Mouse (Mus musculus) lung, postnatal 10 days (tissue): ENCODE measurements around the gene Rapsn.
A peak's percentile ranks its signal among the peaks of the same experiment; 100 is the strongest.

ENCODE experiments used
- DNase-seq: peaks from one replicate; pipeline ENCODE4 v3.0.0; 2021

Gene Rapsn

DNA sequence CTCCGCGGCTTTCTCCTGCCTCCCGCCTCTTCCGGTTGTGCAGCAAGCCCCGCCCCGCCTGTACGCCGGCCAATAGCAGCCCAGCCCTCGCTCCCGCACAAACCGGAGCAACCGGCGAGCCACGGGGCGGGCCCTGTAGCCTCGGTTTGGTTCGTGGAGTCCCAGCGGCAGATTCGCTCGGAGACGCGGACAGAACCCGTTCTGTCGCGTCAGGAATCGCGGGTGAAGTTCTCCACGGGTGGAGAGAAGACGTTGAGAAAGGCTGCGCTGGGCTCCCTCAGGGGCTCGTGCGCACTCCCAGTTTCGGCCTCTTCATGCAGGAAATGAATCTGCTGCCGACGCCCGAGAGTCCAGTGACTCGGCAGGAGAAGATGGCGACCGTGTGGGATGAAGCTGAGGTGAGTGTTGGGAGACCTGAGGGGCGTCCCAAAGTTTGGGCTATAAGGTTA lies 18.5 kb downstream of the Rapsn start, which contains the start of gene Psmc3:
TSS of gene Psmc3 (plus strand) at position 76 of the 449 bp plus-strand sequence.
- peak; percentile 99 for DNase-seq

DNA sequence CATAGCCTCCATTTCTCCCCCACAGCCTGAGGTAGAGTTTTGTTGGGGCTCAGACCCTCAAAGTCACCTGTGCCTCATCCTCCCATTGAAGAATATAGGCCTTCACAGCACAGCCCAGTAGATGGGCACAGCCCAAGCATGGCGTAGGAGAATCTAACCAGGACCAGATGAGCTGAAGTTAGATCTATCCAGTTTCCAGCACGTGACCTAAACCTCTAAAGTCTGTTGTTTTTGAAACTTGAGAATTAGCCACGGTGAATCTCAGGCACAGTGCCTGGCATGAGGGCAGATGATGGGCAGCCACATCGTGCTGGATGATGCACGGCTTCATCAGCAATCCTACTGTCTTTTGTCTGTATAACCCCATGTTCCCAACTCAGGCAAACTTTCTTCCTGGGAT lies 23.0 kb downstream of the Rapsn start:
- no peak for DNase-seq

DNA sequence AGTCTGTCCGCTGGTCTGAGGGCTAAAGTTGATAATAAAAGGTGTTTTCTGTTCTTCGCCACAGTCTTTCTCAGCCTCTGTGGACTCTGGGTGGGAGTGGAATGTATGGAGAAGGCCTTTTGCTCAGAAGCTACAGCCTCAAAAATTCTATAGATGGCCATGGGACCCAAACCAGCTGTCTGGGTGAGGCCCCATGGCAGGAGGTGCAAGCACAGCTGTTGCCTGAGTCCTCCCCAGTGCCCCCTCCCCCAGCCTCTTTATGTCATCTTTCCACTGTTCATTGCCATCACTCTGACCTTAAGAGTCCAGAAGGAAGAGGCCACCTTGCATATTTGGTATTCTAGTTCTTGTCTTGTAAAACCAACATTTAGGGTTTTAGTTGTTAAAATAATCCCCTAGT lies 24.0 kb downstream of the Rapsn start:
- DNase-seq = no peak

DNA sequence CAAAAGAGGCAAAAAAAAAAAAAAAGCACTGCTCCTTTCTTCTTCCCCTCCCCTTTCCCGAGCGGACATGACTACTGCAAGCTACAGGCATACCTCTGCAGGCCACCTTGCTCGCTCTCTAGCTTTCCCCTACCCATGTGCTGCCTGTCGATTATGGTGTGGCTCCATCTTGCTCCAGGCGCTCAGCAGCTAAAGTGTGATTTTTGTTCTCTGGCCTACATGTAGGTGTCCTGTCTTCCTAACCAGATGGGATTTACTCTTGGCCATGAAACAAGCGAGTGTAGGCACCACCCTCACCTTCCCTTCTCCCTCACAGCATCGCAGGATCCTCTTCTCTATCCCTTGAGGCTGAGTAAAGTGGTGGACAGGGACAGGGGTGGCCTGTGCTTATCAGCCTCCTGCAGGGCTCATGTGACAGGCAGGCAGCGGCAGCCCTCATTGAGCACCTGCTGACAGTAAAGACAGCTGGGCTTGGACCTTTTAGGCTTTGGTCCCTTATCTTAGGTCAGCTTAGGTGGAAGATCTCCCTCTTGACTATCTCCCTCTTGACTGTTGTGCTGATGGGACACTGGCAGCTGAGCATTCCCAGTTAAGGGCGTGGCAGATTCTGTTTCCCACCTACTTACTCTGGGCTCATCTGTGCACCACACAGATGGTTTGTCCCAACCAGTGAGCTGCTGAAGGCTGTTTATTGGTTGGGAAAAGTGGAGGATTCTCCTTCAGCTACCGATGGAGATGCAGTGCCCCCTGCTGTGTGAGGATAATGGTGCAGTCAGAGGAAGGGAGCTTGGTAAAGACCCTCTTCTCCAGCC lies 25.3 kb downstream of the Rapsn start:
- DNase-seq = peak; percentile 63

DNA sequence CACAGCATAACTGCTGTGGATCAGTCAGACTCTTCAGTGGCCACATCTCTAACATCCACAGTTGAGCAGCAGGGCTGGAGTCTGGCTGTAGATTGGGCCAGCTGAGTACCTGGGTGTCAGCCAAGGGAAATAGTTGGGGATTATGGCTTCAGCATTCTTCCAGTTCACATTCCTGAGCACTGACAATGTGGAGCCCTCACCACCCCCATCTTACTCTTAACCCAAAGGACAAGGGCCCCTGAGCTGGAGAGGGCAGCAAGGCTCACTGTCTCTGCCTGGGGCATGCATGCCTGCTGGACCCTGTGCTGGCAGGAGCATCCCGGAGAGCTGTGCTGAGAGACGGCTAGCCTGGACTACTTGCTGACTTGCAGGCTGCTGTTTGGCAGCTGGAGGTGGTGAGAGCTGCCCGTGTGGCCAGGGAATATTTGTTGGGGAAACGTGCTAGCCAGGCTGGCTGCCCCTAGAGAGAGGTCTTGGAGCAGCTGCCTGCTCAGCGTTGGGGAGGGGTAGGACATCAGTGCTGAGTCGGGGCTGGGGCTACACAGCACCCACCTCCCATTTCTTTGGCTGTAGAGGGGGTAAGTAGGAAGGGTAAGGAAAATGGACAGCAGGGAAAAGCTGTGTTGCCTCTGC lies 26.5 kb downstream of the Rapsn start:
- DNase-seq = peak; percentile 76

DNA sequence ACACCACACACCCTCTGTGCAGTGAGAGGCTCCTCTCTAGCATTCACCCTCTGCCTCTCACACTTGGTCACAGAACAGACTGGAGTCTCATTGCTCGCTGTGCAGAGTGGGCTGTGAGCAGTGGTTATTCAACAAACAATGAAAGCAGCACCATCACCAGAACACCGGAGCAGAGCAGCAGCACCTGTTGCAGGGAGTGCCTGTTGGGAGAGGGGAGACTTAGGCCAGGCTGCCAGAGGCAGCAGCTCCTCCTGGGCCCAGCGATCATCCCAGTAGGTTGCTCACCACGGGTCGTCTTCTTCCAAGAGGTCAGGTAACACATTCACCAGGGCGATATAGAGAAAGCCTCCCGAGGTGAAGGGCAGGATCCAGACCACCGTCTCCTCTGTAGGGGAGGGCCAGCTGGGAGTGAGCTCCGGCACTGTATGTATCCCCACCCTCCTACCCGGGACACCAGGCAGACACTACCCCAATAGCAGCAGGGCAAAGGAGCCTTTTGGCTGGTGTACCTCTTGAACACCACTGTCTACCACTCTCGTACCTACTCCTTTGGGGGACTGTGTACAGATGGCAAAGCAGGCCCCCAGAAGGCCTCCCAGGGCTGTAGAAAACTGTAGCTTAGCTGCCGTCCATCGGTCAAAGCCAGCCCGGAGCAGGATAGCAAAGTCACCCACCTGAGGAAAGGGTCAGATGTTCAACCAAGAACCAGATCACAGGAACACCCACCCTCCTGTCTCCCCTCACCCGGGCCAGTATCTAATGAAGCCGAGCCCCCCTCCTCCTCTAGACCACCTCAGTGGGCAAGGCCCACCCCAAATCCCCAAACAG lies 27.6 kb downstream of the Rapsn start:
- no peak for DNase-seq

DNA sequence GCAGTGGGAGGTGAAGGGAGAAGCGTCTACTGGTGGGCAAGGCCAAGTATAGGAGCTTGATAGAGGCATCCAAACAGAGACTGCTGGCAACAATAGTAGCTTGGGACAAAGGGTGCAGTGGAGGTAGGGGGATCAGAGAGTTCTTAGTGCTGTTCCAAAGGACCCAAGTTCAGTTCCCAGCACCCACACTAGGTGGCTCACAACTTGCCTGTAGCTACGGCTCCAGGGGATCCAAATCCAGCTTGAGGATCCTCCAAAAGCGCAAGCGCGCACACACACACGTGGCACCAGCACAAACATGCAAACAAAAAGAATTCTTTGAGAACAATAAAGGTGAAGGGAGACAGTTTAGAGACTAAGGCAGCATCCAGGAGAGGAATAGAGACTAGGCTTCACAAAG lies 28.8 kb downstream of the Rapsn start:
- no peak for DNase-seq

DNA sequence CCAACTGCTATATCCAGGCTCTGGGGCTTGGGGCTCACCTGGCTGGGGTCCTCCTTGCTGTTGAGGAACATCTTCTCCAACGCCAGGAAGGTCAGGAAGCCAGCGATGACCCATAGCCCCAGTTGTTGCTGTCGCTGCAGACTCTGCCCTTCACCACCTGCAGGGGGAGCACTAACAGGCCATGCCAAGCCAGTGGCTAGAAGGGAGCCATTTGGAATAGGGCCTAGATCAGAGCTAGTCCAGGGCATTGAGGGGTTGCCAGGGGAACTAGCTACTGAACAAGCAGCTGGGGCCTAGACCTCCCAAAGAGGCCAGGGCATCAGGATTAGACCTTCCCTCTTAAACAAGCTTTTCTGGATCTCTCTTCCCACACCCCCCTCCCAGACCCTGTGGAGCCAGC lies 30.1 kb downstream of the Rapsn start:
- DNase-seq = peak; percentile 75

DNA sequence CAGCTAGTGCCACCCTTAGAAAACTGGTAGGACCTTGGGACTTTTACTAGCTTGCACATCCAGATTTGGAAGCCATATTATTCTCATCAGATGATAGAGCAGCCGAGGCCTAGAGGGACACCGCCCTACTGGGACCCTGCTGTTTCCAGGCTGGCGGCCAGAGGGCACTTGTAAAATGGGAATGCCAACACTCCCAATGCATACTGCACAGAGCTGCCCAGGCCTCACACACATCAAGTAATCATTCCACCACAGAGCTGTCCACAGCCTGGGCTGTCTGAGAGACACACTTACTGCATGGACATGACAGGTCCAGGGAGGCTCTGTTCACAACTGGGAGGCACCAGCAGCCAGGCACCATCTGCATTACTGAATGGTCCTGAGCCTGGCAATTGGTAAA lies 31.0 kb downstream of the Rapsn start:
- no peak for DNase-seq

DNA sequence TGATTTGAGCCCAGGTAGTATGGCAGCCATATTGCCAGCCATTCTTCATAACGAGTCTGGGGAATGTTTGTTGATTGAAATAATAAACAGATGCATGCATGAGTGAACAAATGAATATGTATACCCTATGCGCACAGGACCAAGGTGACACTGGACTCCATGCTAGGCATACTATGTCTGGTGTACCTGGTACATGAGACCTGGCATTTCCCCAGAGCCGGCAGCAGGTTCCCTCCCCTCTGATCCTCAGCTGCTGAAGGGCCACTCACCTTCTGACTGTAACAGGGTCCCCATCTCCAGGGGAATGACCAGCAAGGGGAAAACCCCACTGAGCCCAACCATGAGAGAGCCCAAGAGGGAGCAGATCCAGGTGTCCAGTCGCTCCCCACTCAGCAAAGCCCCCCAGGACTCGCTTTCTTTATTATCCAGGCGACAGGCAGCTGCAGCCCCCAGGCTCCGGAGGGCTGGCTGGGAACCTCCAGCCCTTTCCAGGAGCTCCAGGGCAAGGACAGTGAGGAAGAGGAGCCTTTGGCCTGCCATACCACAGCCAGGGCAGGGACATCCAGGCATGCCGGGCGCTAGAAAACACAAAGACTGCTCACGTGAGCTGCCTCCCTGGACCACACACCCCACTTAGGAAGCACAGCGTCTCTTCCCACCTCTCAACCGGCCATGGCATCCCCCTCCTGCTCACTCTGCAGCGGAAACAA lies 32.9 kb downstream of the Rapsn start:
- DNase-seq = no peak

DNA sequence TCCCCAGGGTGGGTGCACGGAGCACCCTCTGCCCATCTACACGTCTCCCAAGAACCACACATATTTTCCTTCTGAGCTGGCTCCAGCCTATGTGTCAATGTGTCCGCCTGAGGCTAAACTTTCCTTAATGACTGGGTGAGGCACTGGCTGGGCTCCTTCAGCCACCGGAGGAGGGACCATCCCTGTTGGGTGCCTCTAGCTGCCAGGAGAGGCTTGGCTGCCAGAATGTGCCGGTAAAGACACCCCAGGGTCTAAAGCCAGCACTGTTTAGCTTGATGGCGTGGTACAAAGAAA lies 33.4 kb downstream of the Rapsn start:
- DNase-seq = peak; percentile 29

DNA sequence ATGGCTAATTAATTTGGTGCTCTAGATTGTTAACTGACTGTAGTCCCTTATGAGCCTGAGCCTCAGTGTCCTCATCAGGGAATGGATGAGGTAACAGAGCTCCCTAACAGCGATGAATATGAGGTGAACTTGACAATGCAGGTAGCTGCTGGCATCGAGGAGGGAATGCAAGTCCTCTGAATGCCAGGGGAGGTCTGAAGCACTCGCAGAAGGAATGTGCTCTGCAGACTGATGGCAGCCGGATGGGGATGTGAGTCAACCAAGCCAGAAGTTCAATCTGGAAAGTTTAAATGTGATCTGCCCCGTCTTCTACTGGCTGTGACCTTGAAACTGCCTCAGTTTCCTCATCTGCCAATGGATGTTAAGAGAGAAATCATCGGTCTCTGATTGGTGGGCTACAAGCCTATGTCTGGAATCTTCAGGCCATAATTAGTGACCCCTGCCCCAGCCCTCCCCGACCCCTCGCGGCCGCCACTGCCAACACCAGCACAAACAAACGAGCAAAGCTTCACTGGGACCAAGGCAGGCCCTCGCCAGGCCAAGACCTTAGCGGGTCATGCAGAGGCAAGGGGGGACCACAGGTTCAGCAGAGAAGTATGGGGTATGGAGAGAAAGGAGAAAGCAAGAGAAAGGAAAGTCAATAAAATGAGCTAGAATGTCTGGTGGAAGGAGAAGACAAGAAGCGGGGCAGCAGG lies 34.0 kb downstream of the Rapsn start:
- peak; percentile 40 for DNase-seq

DNA sequence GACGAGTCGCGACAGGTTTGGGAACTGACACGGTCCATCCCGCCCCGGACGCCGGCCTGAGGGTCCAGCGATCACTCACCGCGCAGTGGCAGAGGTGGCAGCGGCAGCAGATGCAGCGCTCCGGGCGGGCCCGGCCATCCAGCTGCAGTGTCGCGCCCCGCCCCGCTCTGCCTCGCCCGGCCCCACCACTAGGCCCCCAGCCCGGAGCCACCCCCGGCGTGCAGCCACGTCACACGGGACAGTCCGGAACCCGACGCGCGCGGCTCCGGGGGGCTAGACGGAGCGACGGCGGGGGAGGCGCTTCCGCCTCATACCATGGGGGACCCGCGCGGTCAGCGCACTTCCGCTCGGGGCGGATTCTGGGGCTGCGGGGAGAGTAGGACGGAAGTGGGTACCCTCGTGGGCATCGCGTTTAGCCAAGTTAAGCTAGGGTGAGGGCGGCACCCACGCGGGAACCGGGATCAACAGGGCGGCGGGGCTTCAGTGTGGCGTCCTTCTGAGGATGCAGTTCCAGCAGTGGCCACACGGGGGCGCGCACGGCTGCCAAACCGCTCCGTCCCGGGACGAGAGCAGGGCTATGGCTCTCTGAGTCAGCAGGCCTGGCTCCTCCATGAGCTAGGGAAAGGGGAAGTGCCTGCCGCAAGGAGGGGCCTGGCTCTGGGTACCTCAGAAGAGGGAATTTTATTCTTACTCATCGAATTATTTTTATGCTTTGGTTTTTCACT lies 34.8 kb downstream of the Rapsn start, which contains the start of gene Slc39a13:
TSS of gene Slc39a13 (minus strand) at position 342 of the 725 bp plus-strand sequence.
- DNase-seq = peak; percentile 98

DNA sequence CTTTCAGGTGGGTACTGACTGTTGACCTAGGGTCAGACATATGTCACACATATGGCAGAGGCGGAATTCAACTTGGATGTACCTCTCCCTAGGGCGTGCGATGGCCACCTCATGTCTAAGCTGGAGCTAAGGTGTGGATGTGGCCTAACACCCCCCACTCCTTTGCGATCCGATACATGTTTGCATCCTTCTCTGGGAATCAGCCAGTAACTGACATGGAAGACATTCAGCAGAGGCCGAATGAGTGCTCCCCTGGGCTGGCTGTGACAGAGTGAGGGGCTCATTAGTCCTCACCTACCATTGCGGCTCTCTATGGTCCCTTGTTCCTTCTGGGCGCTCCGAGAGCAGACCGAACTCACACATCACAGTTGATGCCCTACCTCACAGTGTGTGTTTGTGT lies 35.6 kb downstream of the Rapsn start:
- DNase-seq = no peak

DNA sequence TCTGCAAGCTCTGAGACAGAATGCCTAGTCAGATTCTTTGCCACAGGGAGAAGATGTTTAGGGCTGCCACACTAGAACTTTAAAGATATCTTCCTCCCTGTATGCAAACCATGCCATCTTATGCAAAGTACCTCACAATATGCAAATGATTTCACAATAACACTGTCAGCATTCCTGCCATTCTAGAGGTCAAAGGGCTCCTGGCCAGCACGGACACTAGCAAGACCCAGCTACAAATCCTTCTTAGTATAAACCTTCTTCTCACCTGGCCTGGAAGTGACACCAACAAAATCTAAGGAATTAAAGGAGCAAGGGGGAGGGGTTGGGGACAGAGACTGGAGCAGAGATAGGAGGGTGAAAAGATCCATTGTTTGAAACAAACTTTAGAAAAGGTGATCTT lies 36.7 kb downstream of the Rapsn start:
- no peak for DNase-seq

DNA sequence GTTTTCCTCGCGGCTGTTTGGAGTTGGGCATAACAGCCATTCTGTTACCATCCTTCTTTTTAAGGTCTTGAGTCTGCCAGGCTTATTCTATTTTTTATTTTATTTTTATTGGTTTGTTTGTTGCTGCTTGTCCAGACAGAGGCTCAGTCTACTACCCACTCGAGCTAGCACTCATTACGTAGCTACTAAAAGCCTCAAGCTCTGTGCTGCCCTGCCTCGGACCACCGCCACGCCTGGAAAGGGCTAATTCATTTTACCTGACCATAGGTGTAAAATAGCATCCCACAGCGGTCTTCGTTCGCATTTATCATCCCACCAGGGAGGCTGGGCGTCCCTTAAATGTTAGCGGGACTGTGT lies 42.5 kb downstream of the Rapsn start:
- no peak for DNase-seq

DNA sequence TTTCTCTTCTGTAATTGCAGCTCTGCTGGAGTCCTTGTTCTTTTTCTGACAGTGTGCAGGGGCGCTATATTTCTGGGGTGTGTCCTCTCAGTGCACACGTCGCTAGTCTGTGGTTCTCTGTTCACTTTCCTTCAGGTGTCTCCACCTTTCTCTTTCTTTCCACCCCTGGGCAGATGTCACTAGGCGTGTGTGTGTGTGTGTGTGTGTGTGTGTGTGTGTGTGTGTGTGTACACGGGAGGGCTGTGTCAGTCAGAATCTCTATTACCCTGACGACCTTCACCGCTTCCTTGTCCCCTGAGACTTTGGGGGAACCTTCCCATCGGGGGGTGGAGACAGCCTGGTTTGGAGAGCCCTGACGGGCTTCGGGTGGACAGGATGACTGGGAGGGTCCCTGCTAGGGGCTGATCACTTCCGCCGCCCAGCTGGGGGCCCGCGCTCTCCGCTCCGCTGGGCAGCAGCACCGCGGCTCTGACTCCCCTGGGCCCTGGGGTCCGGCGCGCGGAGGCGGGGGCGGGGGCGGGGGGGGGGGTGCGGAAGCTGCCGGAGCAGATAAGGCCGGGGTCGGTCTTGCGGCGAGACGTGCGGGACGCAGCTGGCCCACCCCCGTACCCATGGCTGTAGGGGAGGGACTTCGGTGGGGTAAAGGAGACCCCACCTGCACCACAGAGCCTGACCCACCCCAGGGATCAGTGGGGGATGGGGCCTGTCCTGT lies 43.0 kb downstream of the Rapsn start:
- no peak for DNase-seq

DNA sequence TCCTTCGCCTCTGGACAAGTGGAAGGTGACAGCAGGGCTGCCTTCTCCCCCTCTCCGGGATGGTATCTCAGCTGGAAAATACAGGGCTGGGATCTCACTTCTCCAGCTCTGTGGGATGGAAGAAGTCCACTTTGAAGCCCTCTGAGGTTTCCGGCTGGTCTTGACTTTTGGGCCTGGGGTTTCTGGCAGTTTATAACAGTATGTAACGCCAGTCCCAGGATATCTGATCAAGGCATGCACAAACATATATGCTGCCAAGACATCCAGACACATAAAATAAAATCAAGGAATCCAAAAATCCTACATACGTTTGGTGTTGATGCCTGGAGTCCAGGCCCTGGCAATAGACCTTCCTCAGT lies 43.6 kb downstream of the Rapsn start:
- DNase-seq = no peak

DNA sequence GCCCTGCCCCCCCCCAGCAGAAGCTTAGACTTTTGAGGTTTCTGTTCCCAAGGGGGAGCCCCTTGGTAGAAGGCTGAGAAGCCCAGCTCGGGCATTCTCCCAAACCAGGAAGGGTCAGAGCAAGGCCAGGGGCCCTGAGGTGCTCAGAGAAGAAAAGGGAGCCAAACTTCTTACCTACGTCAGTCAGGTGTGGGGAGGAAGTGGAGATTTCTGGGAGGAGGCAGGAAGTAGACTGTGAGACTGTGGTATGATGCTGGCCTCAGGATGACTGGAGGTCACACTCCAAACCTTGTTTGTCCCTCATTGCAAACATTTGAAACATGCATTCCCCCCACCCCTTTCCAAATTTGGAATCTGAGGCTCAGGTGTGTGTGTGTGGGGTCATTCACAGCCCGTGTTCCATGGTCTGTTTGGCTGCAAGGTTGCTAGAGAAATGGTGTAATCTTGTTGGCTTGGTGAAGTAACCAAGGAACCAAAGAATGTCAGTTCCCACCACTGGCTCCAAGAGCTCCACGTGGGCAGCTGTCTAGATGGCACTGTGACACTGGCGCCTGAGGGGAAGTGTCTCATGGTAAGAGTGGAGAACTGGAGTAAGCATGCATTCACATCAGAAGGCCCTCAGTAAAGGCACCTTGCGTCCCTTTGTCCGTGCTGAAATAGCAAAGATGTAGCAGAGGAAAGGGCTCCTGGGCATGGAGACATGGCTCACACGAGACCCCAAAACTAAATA lies 45.5 kb downstream of the Rapsn start:
- no peak for DNase-seq
